Mouse (Mus musculus) MEL (cell line): ENCODE measurements at regions not wholly inside any gene's neighbourhood (a gene's known extent, or its start where the extent isn't known, plus 50 kb on each side); places are given as distances from the start of the nearest gene placed in this dataset.

ENCODE experiments used
- DNase-seq: peaks from one replicate; pipeline ENCODE4 v3.0.0; 2011; ENCODE audit warnings: low read depth, low spot score
- H3K27ac ChIP-seq: 2 replicates; pipeline ENCODE4 v1.5.1; 2012; ENCODE audit warnings: low read depth, mild to moderate bottlenecking, control low read depth, low read length, moderate library complexity; ENCODE audit not compliant: control insufficient read depth
- H3K27me3 ChIP-seq, 2 experiments: fragments of 150-350 bp in 1 of 2; sonication (generic) in 1 of 2; 2 replicates each; pipeline ENCODE4 v1.6.1; 2012; ENCODE audit warnings: low read length in 2 of 2, mild to moderate bottlenecking in 2 of 2, improper control_type of control experiment in 1 of 2, moderate library complexity in 1 of 2; ENCODE audit not compliant: insufficient read depth in 2 of 2, control insufficient read depth in 1 of 2
- H3K36me3 ChIP-seq, 2 experiments: 2 replicates each; pipeline ENCODE4 v1.6.1; 2012 to 2014; ENCODE audit warnings: low read length in 2 of 2, improper control_type of control experiment in 1 of 2, inconsistent platforms in 1 of 2, mild to moderate bottlenecking in 1 of 2; ENCODE audit not compliant: insufficient read depth in 2 of 2, control insufficient read depth in 1 of 2
- H3K4me1 ChIP-seq, 2 experiments: fragments of 150-350 bp in 1 of 2; sonication (generic) in 1 of 2; 2 replicates each; pipeline ENCODE4 v1.6.1; 2012; ENCODE audit warnings: low read length in 2 of 2, improper control_type of control experiment in 1 of 2, mild to moderate bottlenecking in 1 of 2; ENCODE audit not compliant: insufficient read depth in 2 of 2, control insufficient read depth in 1 of 2
- H3K4me3 ChIP-seq, 2 experiments: fragments of 150-350 bp in 1 of 2; sonication (generic) in 1 of 2; 2 replicates each; pipeline ENCODE4 v1.5.1; 2012; ENCODE audit warnings: low read depth in 2 of 2, low read length in 2 of 2, mild to moderate bottlenecking in 2 of 2, moderate library complexity in 2 of 2, control low read depth in 1 of 2, improper control_type of control experiment in 1 of 2; ENCODE audit not compliant: control insufficient read depth in 1 of 2, insufficient read depth in 1 of 2
- H3K79me2 ChIP-seq: 2 replicates; pipeline ENCODE4 v1.6.1; 2012; ENCODE audit warnings: mild to moderate bottlenecking, low read length, moderate library complexity; ENCODE audit not compliant: control insufficient read depth, poor library complexity, insufficient read depth
- H3K9ac ChIP-seq: 2 replicates; pipeline ENCODE4 v1.6.1; 2012; ENCODE audit warnings: low read depth, mild to moderate bottlenecking, control low read depth, low read length, moderate library complexity; ENCODE audit not compliant: control insufficient read depth, poor library complexity, severe bottlenecking
- H3K9me3 ChIP-seq: fragments of 150-350 bp; sonication (generic); replicated peaks from 2 replicates; pipeline ENCODE4 v1.6.1; 2012; ENCODE audit warnings: mild to moderate bottlenecking, low read length, improper control_type of control experiment, moderate library complexity; ENCODE audit not compliant: insufficient read depth
- BHLHE40 ChIP-seq: IDR thresholded peaks from 2 replicates; pipeline ENCODE4 v1.6.1; 2012; ENCODE audit warnings: low read depth, mild to moderate bottlenecking, inconsistent platforms, low read length, improper control_type of control experiment, borderline replicate concordance
- CHD1 ChIP-seq: IDR thresholded peaks from 2 replicates; pipeline ENCODE4 v1.6.1; 2012; ENCODE audit warnings: low read depth, mild to moderate bottlenecking, inconsistent platforms, low read length, improper control_type of control experiment
- CHD2 ChIP-seq: IDR thresholded peaks from 2 replicates; pipeline ENCODE4 v1.6.1; 2011; ENCODE audit warnings: low read length, improper control_type of control experiment
- CTCF ChIP-seq, 3 experiments: IDR thresholded peaks in 2 of 3; conservative IDR thresholded peaks in 1 of 3; 2 replicates each; pipeline ENCODE4 v1.5.1; 2011 to 2012; ENCODE audit warnings: low read length in 3 of 3, low read depth in 2 of 3, mild to moderate bottlenecking in 2 of 3, improper control_type of control experiment in 1 of 3, inconsistent platforms in 1 of 3, mixed read lengths in 1 of 3, moderate library complexity in 1 of 3; ENCODE audit not compliant: control insufficient read depth in 1 of 3, insufficient read depth in 1 of 3, poor library complexity in 1 of 3, severe bottlenecking in 1 of 3
- E2F4 ChIP-seq: IDR thresholded peaks from 2 replicates; pipeline ENCODE4 v1.6.1; 2011; ENCODE audit warnings: low read depth, low read length, improper control_type of control experiment, borderline replicate concordance
- ELF1 ChIP-seq: IDR thresholded peaks from 2 replicates; pipeline ENCODE4 v1.6.1; 2014; ENCODE audit warnings: low read depth, mild to moderate bottlenecking, inconsistent platforms, low read length, improper control_type of control experiment, moderate library complexity
- ETS1 ChIP-seq: IDR thresholded peaks from 2 replicates; pipeline ENCODE4 v1.6.1; 2012; ENCODE audit warnings: low read depth, mild to moderate bottlenecking, inconsistent platforms, low read length, improper control_type of control experiment, moderate library complexity
- GABPA ChIP-seq: IDR thresholded peaks from 2 replicates; pipeline ENCODE4 v1.6.1; 2012; ENCODE audit warnings: low read depth, mild to moderate bottlenecking, inconsistent platforms, low read length, improper control_type of control experiment, moderate library complexity
- JUND ChIP-seq: IDR thresholded peaks from 2 replicates; pipeline ENCODE4 v1.6.1; 2011; ENCODE audit warnings: low read depth, mild to moderate bottlenecking, improper control_type of control experiment, low read length
- MAFK ChIP-seq: IDR thresholded peaks from 2 replicates; pipeline ENCODE4 v1.6.1; 2011; ENCODE audit warnings: low read depth, mild to moderate bottlenecking, low read length, improper control_type of control experiment, borderline replicate concordance
- MAX ChIP-seq: IDR thresholded peaks from 2 replicates; pipeline ENCODE4 v1.6.1; 2011; ENCODE audit warnings: low read length, improper control_type of control experiment
- MXI1 ChIP-seq: IDR thresholded peaks from 2 replicates; pipeline ENCODE4 v1.6.1; 2011; ENCODE audit warnings: mild to moderate bottlenecking, low read depth, low read length, improper control_type of control experiment
- NELFE ChIP-seq: IDR thresholded peaks from 2 replicates; pipeline ENCODE4 v1.6.1; 2011; ENCODE audit warnings: low read depth, low read length, improper control_type of control experiment
- POLR2AphosphoS5 ChIP-seq: IDR thresholded peaks from 2 replicates; pipeline ENCODE4 v1.6.1; 2012; ENCODE audit warnings: low read depth, borderline replicate concordance, mild to moderate bottlenecking, inconsistent platforms, low read length, moderate library complexity, mixed read lengths
- RAD21 ChIP-seq: IDR thresholded peaks from 2 replicates; pipeline ENCODE4 v1.6.1; 2011; ENCODE audit warnings: mild to moderate bottlenecking, low read depth, low read length, improper control_type of control experiment
- SMC3 ChIP-seq: IDR thresholded peaks from 2 replicates; pipeline ENCODE4 v1.6.1; 2011; ENCODE audit warnings: low read depth, low read length, improper control_type of control experiment
- TAL1 ChIP-seq: IDR thresholded peaks from 2 replicates; pipeline ENCODE4 v1.6.1; 2012; ENCODE audit warnings: mild to moderate bottlenecking, inconsistent platforms, low read length, moderate library complexity, mixed read lengths
- TBP ChIP-seq: IDR thresholded peaks from 2 replicates; pipeline ENCODE4 v1.8.0; 2011; ENCODE audit warnings: low read depth, low read length, improper control_type of control experiment
- USF1 ChIP-seq: IDR thresholded peaks from 2 replicates; pipeline ENCODE4 v1.6.1; 2014; ENCODE audit warnings: low read depth, mild to moderate bottlenecking, inconsistent platforms, low read length, improper control_type of control experiment, moderate library complexity
- USF2 ChIP-seq, 2 experiments: IDR thresholded peaks; 2 replicates each; pipeline ENCODE4 v1.6.1; 2011 to 2012; ENCODE audit warnings: improper control_type of control experiment in 2 of 2, low read length in 2 of 2, borderline replicate concordance in 1 of 2, inconsistent platforms in 1 of 2, low read depth in 1 of 2, mild to moderate bottlenecking in 1 of 2; ENCODE audit not compliant: insufficient read depth in 1 of 2
- ZNF384 ChIP-seq: IDR thresholded peaks from 2 replicates; pipeline ENCODE4 v1.6.1; 2012; ENCODE audit warnings: low read depth, mild to moderate bottlenecking, inconsistent platforms, low read length, improper control_type of control experiment

DNA sequence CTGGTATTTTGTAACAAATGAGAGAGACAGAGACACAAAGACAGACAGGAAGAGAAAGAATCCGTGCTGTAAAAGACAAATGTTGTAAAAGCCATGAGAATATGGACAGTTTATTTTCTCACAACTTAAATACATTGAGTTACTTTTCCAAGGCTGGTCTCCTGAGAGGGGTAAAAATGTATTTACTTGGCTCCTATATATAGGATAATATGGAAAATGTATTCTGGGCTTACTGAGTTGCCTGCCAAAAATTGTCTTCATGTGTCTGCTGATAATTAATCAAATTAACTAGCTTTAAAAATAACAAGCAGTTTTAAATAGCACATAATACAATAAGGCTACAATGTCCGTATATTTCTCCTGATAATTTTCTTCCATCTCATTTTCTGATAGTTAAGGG, 216.2 kb upstream of the Nrip1 start:
- H3K27ac ChIP-seq, result no peak overlapping the region
- no peak overlapping the region for H3K4me3 ChIP-seq
- H3K4me1 ChIP-seq, result no peaks in the 10 kb centered on the region
- peaks cover 0 to 2% of the 10 kb centered on the region in 2 experiments; a peak in 2 of 4 replicates for H3K27me3 ChIP-seq
- no peaks in the 10 kb centered on the region for H3K36me3 ChIP-seq
- no peaks in the 10 kb centered on the region for H3K79me2 ChIP-seq
- no peaks in the 10 kb centered on the region for H3K9me3 ChIP-seq
- DNase-seq, result no peak
- no peak for TF ChIP-seq TAL1
- H3K9ac ChIP-seq, result no peak overlapping the region

DNA sequence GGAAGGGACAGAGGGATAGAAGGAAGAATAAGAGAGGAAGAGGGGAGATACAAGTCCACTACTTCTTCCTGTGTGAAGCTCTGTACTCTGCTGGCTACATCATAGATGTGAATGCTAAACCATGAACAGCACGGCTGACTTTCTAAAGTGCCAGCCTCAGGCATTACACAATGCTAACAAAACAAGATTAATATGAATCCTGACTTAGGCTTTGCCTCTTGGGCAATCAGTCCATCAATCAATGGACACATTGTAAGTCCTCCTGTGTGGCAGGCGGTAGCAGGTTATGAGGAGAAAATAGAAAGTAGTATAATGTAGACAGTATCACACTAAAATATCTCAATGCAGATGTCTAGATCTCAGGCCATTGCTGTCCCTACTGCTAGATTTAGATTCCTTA, 203.6 kb upstream of the Nrip1 start:
- Histone ChIP-seq H3K36me3 (no peaks in the 10 kb centered on the region), H3K9ac (no peak overlapping the region)
- TF ChIP-seq TBP (no peak), NELFE (no peak), ELF1 (no peak), CHD1 (no peak), MAFK (no peak), USF2 (IDR thresholded peaks at IDR 0.05; ENCODE audit: borderline replicate concordance in 1 of 2, insufficient read depth in 1 of 2, low read depth in 1 of 2, low read length in 2 of 2) (no peak), RAD21 (no peak), CHD2 (no peak), POLR2AphosphoS5 (no peak), BHLHE40 (no peak), USF1 (no peak), SMC3 (no peak), ZNF384 (no peak), JUND (no peak)

DNA sequence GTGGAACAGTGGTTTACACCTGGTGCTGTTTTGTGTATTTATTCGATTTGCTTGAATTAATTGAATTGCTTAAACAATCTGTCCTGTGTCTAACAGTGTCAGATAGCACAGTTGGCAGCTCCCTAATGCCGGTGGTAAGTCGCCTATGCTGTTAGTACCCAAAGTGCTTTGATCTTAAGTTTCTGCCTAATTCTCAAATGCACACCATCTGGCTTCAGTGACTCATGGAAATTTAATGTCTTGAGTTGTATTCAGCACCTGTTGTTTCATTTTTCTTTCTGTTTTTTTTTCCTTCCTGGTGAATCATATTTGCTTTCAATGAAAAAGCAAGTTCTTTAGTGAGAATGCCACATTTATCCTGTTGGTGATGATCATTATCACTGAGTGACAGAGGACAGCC, 201.7 kb upstream of the Nrip1 start:
- no peaks in the 10 kb centered on the region for H3K4me1 ChIP-seq
- no peak for TF ChIP-seq MAX
- no peak for TF ChIP-seq RAD21
- no peak for TF ChIP-seq BHLHE40
- TF ChIP-seq ETS1, result no peak
- no peak for TF ChIP-seq GABPA
- no peak for TF ChIP-seq E2F4
- no peak for TF ChIP-seq CTCF (IDR thresholded peaks at IDR 0.05 in 2 of 3, conservative IDR thresholded peaks at IDR 0.05 in 1 of 3; ENCODE audit: control insufficient read depth in 1 of 3, insufficient read depth in 1 of 3, low read depth in 2 of 3, low read length in 3 of 3, poor library complexity in 1 of 3, severe bottlenecking in 1 of 3)
- no peak for TF ChIP-seq MXI1
- no peak for TF ChIP-seq CHD2
- TF ChIP-seq, all 39 proteins: peak for 0
- peaks cover 0 to 2% of the 10 kb centered on the region in 2 experiments; a peak in 1 of 4 replicates for H3K27me3 ChIP-seq
- no peak overlapping the region for H3K4me3 ChIP-seq
- H3K36me3 ChIP-seq, result no peaks in the 10 kb centered on the region
- no peak for DNase-seq
- no peaks in the 10 kb centered on the region for H3K79me2 ChIP-seq
- H3K9ac ChIP-seq, result no peak overlapping the region
- no peaks in the 10 kb centered on the region for H3K9me3 ChIP-seq
- H3K27ac ChIP-seq, result no peak overlapping the region

More for the DNA sequence above, 203.6 kb upstream of the Nrip1 start:
- Histone ChIP-seq H3K27ac (no peak overlapping the region), H3K9me3 (no peaks in the 10 kb centered on the region), H3K27me3 (peaks cover 0 to 2% of the 10 kb centered on the region in 2 experiments; a peak in 1 of 4 replicates), H3K4me3 (no peak overlapping the region), H3K79me2 (no peaks in the 10 kb centered on the region), H3K4me1 (no peaks in the 10 kb centered on the region)
- DNase-seq, result no peak
